Mouse (Mus musculus): ENCODE measurements at regions not wholly inside any gene's neighbourhood (a gene's known extent, or its start where the extent isn't known, plus 50 kb on each side); places are given as distances from the start of the nearest gene placed in this dataset.

- peak; percentile 87 for TF ChIP-seq CTCF (IDR thresholded peaks at IDR 0.05; ENCODE audit: low read depth, low read length)
- no peak for TF ChIP-seq POLR2A (IDR thresholded peaks at IDR 0.05; ENCODE audit: insufficient read depth, low read length)
- no peak for TF ChIP-seq EP300 (IDR thresholded peaks at IDR 0.05; ENCODE audit: insufficient read depth, low read depth, low read length)
Observed at GRCm38 (mm10) chr6:135444661-135445060, 82.3 kb downstream of the Emp1 start.

Measured in ES-Bruce4 (cell line).